Mouse (Mus musculus): ENCODE data around the gene Fbxw8.

- TF ChIP-seq CTCF (IDR thresholded peaks at IDR 0.05; ENCODE audit: control insufficient read depth, insufficient read depth, insufficient read length), result no peak
- TF ChIP-seq USF1 (IDR thresholded peaks at IDR 0.05; ENCODE audit: low read depth), result no peak
- no peak for TF ChIP-seq MYOG (IDR thresholded peaks at IDR 0.05; ENCODE audit: control insufficient read depth, extremely low read depth, insufficient read length)
Measured at GRCm38 (mm10) chr5:118017527-118017926, 137.7 kb downstream of the Fbxw8 start.
